Mouse (Mus musculus) hindbrain, postnatal 0 days (tissue): ENCODE data around the gene Crb2. TPM values are rescaled to one million over a fixed set of nuclear protein-coding genes. Genes with fewer than 3 reads are reported as not detected.

Experiments used
- ATAC-seq: fragments of 200-750 bp; cut with Nextera tagmentation; 2 replicates; pipeline ENCODE4 v1.8.0; 2017; ENCODE audit warnings: mild to moderate bottlenecking, moderate TSS enrichment, moderate library complexity
- DNase-seq: peaks from one replicate; pipeline ENCODE4 v3.0.0-alpha.2; 2015; ENCODE audit warnings: low spot score
- H3K27ac ChIP-seq: fragments of 300-500 bp; sonication (generic); 2 replicates; pipeline ENCODE4 v1.5.1; 2014; ENCODE audit warnings: mild to moderate bottlenecking
- H3K27me3 ChIP-seq: fragments of 300-500 bp; sonication (generic); 2 replicates; pipeline ENCODE4 v1.6.1; 2014; ENCODE audit warnings: low read length, mixed read lengths; ENCODE audit not compliant: insufficient read depth
- H3K36me3 ChIP-seq: fragments of 300-500 bp; sonication (generic); 2 replicates; pipeline ENCODE4 v1.6.1; 2014; ENCODE audit warnings: low read length, mixed read lengths; ENCODE audit not compliant: insufficient read depth
- H3K4me1 ChIP-seq: fragments of 300-500 bp; sonication (generic); 2 replicates; pipeline ENCODE4 v1.6.1; 2014; ENCODE audit warnings: antibody characterized with exemption, low read length, mixed read lengths; ENCODE audit not compliant: insufficient read depth
- H3K4me2 ChIP-seq: fragments of 300-500 bp; sonication (generic); 2 replicates; pipeline ENCODE4 v1.6.1; 2014; ENCODE audit warnings: low read depth, mild to moderate bottlenecking, low read length, moderate library complexity, mixed read lengths
- H3K4me3 ChIP-seq: fragments of 300-500 bp; sonication (generic); 2 replicates; pipeline ENCODE4 v1.5.1; 2014; ENCODE audit warnings: low read length
- H3K9ac ChIP-seq: fragments of 300-500 bp; sonication (generic); replicated peaks from 2 replicates; pipeline ENCODE4 v1.6.1; 2014; ENCODE audit warnings: mild to moderate bottlenecking, low read length, moderate library complexity, mixed read lengths
- H3K9me3 ChIP-seq: fragments of 300-500 bp; sonication (generic); 2 replicates; pipeline ENCODE4 v1.6.1; 2016; ENCODE audit warnings: low read length, mixed read lengths
- CTCF ChIP-seq: IDR thresholded peaks from 2 replicates; pipeline ENCODE4 v1.5.1; 2016; ENCODE audit warnings: antibody characterized with exemption, control low read depth, low read depth
- WGBS: fragments of 180-500 bp; shearing (Covaris S2); extraction: QIAGEN DNeasy Blood & Tissue Kit; methylation state at CpG from one replicate; pipeline ENCODE4 v1.1.7; 2014; 5-methylcytosine and 5-hydroxymethylcytosine counted together
- polyA plus RNA-seq: library from polyadenylated mRNA; unstranded; fragments of >200 nt; fragmentation: Nextera tagmentation; extraction: Ambion mirVana; gene quantifications from 2 replicates; pipeline ENCODE4 v1.2.1, GENCODE M21; 2015
- total RNA-seq: library from RNA; depleted of rRNA; stranded (reverse); fragments of >200 nt; gene quantifications from 2 replicates; pipeline ENCODE4 v1.2.3, GENCODE M21; 2014

The Crb2 gene
- total and polyA plus RNA-seq, 2 experiments from 2014 or later, result 2.4 to 10.9 TPM

DNA sequence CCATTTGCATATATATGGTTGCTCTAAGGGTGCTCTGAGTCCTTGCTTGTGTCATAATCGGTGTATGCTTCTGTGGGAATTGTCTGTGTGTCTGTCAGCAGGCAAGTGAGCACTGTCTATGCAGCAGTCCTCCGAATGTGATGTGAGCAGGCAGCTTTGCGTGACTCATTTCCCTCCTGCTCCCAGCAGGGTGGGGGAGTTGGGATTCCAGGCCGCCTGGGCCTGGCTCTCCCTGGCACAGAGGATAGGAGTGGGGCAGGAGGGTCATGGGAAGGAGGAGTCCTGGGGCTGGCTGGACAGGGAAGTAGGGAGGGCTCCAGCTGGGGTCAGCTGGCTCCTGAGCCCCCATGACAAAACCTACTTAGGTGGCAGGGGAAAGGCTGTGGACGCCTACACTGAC lies 8.4 kb downstream of the Crb2 start:
- ATAC-seq, result no peak
- Histone ChIP-seq H3K36me3 (no peaks in the 10 kb centered on the region), H3K27ac (no peak overlapping the region), H3K27me3 (no peaks in the 10 kb centered on the region), H3K4me1 (peaks cover 16% of the 10 kb centered on the region), H3K9ac (no peak overlapping the region), H3K4me3 (no peak overlapping the region), H3K9me3 (no peaks in the 10 kb centered on the region), H3K4me2 (no peak overlapping the region)
- no peak for TF ChIP-seq CTCF
- no peak for DNase-seq
- 57% methylated on average over 5 of the region's 5 CpGs for WGBS

DNA sequence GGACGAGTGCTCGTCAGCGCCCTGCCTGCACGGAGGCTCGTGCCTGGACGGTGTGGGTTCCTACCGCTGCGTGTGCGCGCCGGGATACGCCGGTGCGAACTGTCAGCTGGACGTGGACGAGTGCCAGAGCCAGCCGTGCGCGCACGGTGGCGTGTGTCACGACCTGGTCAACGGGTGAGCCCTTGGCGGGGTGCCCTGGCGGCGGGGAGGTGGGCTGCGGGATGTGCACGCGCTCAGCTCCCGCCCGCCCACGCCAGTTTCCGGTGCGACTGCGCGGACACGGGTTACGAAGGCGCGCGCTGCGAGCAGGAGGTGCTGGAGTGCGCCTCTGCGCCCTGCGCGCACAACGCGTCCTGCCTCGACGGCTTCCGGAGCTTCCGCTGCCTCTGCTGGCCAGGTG lies 10.4 kb downstream of the Crb2 start:
- Histone ChIP-seq H3K27ac (no peak overlapping the region), H3K27me3 (no peaks in the 10 kb centered on the region), H3K4me2 (peak overlapping the region; percentile 48), H3K36me3 (no peaks in the 10 kb centered on the region), H3K4me3 (peak overlapping the region; percentile 29), H3K9ac (0 out of 2 replicates have a peak overlapping the region, but pooled peaks have one; percentile 33), H3K9me3 (no peaks in the 10 kb centered on the region), H3K4me1 (peaks cover 8% of the 10 kb centered on the region; the same call in 1 of the 2 replicates)
- peak; percentile 21; the same call in 1 of the 2 replicates for ATAC-seq
- 42% methylated on average over 46 of the region's 52 CpGs for WGBS
- DNase-seq, result peak; percentile 40
- no peak for TF ChIP-seq CTCF

DNA sequence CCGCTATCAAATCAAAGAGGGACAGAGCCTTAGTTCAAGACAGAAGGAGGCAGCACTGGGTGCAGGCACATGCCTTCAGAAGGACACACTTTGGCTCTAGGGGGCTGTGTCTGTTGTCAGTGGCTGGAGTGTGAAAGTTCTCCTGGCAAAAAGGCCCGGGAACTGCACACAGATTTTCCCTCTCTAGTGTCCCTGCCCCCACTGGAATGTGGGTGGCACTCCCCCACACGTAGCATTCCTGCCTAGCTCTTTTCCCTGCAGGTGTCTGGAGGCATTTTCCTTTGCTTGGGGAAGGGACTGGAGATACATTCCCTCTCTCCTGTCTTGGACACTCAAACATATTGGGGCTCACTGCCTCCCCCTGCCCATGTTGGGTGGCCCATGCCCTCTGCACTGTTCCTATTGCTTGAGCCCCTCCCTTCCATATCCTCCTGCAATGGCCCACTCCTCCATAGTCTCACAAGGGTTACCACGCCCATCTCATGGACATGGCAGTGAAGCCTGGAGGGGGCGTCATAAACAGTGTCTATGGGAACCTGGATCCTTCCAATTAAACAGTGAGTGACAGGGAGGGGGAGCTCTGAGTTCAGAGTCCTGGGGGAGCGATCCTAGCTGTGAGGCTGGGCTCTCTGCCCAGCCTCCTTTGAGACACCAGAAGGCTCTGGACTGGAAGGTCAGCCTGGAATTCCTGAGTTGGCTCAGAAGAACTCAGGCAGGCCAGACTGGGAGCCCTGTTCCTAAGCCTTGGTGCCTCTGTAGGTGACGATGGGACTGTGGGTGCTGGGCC lies 12.3 kb downstream of the Crb2 start:
- Histone ChIP-seq H3K36me3 (no peaks in the 10 kb centered on the region), H3K4me1 (peaks cover 8% of the 10 kb centered on the region; the same call in 1 of the 2 replicates), H3K9me3 (no peaks in the 10 kb centered on the region), H3K4me2 (no peak overlapping the region), H3K9ac (no peak overlapping the region), H3K27me3 (no peaks in the 10 kb centered on the region; the same call in 1 of the 2 replicates), H3K27ac (no peak overlapping the region), H3K4me3 (no peak overlapping the region)
- WGBS, result 47% methylated on average over 7 of the region's 7 CpGs
- 0 out of 2 replicates have a peak, but pooled peaks have one; percentile 1 for TF ChIP-seq CTCF
- ATAC-seq (peak; percentile 56), DNase-seq (peak; percentile 77)

GRCm38 (mm10) chr2:37789029-37789428 lies 13.0 kb downstream of the Crb2 start:
- 75% methylated on average over 5 of the region's 5 CpGs for WGBS
- no peak overlapping the region for H3K4me2 ChIP-seq
- ATAC-seq, result no peak

GRCm38 (mm10) chr2:37789995-37790394 lies 13.9 kb downstream of the Crb2 start:
- H3K4me2 ChIP-seq, result no peak overlapping the region
- peaks cover 8% of the 10 kb centered on the region; the same call in 1 of the 2 replicates for H3K4me1 ChIP-seq
- no peak overlapping the region for H3K9ac ChIP-seq
- no peak for TF ChIP-seq CTCF
- DNase-seq, result no peak
- no peak overlapping the region for H3K27ac ChIP-seq
- no peak overlapping the region for H3K4me3 ChIP-seq
- ATAC-seq, result no peak
- no peaks in the 10 kb centered on the region; the same call in 1 of the 2 replicates for H3K27me3 ChIP-seq
- 81% methylated on average over 10 of the region's 10 CpGs for WGBS
- no peaks in the 10 kb centered on the region for H3K36me3 ChIP-seq
- H3K9me3 ChIP-seq, result no peaks in the 10 kb centered on the region

More at GRCm38 (mm10) chr2:37789029-37789428, 13.0 kb downstream of the Crb2 start:
- H3K4me1 ChIP-seq, result peaks cover 8% of the 10 kb centered on the region; the same call in 1 of the 2 replicates
- H3K27me3 ChIP-seq, result no peaks in the 10 kb centered on the region; the same call in 1 of the 2 replicates
- no peaks in the 10 kb centered on the region for H3K36me3 ChIP-seq
- H3K9ac ChIP-seq, result no peak overlapping the region
- no peak for DNase-seq
- TF ChIP-seq CTCF, result no peak
- H3K9me3 ChIP-seq, result no peaks in the 10 kb centered on the region
- no peak overlapping the region for H3K27ac ChIP-seq
- H3K4me3 ChIP-seq, result no peak overlapping the region

GRCm38 (mm10) chr2:37790738-37791137 lies 14.7 kb downstream of the Crb2 start:
- no peak for TF ChIP-seq CTCF
- Histone ChIP-seq H3K27me3 (no peaks in the 10 kb centered on the region; the same call in 1 of the 2 replicates), H3K4me2 (no peak overlapping the region), H3K36me3 (no peaks in the 10 kb centered on the region), H3K9me3 (no peaks in the 10 kb centered on the region), H3K4me3 (no peak overlapping the region), H3K9ac (no peak overlapping the region), H3K27ac (no peak overlapping the region), H3K4me1 (peaks cover 8% of the 10 kb centered on the region; the same call in 1 of the 2 replicates)
- WGBS, result 83% methylated on average over 14 of the region's 14 CpGs
- ATAC-seq (no peak), DNase-seq (no peak)

GRCm38 (mm10) chr2:37791340-37791739 lies 15.3 kb downstream of the Crb2 start:
- H3K9me3 ChIP-seq, result no peaks in the 10 kb centered on the region
- DNase-seq (no peak), ATAC-seq (no peak)
- H3K4me2 ChIP-seq, result no peak overlapping the region
- H3K27me3 ChIP-seq, result no peaks in the 10 kb centered on the region; the same call in 1 of the 2 replicates
- H3K9ac ChIP-seq, result no peak overlapping the region
- peaks cover 8% of the 10 kb centered on the region; the same call in 1 of the 2 replicates for H3K4me1 ChIP-seq
- no peak for TF ChIP-seq CTCF
- H3K27ac ChIP-seq, result no peak overlapping the region
- WGBS, result 69% methylated on average over 4 of the region's 4 CpGs
- no peaks in the 10 kb centered on the region for H3K36me3 ChIP-seq
- H3K4me3 ChIP-seq, result no peak overlapping the region
